Mouse (Mus musculus) kidney, postnatal 25 days (tissue): Measurements from ENCODE around the gene Cntnap5c.

Experiments used
- DNase-seq, 2 experiments: peaks; one replicate each; pipeline ENCODE4 v3.0.0; 2021; ENCODE audit warnings: mixed read lengths in 2 of 2

The Cntnap5c gene

DNA sequence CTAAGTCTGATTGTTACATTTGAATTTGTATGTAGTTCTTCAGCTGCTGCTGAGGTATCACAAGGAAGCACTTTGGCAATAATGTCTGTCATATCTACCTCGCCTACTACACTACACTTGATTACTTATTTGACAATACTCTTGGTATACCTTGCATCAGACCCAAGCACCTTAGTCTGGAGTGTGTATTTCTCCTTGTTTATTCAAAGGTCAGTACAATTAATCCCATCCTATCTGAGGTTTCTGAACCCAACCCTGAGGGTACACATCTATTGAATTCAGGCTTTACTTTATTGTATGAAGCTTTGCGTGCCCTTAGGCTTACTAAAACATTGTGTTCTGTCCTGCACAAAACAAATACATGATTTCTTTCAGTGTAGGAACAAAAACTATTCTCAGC is 235.1 kb downstream of the Cntnap5c start:
- no peak for DNase-seq

DNA sequence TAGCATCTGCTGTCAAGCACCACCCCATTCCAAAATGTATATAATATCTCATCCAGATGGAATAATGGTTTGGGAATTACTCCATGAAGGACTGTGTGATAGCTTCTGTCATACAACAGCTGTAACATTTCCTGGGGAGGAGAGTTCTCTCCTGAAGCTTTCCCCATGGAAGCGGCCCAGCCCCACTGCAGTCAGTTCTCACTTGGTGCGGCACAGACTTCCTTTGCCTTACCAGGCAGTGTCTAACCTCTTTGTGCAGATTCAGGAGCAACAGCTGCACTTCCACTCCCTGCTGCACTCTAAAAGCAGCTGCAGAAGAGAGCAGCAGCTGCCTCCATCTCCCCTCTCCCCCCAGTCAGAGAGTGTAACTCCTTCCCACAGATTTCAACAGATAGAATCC is 271.8 kb downstream of the Cntnap5c start:
- DNase-seq = no peak

DNA sequence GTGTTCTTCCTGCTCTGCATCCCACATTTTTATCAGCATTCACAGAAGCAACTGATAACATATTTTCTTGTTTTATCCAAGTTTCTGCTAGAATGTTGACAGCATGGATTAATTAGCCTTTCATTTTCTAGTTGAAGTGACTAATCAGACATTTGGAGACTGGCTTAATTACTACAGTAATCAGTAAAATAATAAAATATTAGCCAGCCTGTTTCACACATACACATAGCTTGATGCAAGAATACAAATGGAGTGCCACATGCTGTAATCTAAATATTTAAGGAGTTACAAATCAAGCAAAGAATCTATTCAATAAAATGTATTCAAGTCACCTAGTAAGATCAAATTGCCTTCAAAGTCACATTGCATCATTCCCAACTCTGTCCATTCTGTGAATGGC is 275.8 kb downstream of the Cntnap5c start:
- no peak for DNase-seq

DNA sequence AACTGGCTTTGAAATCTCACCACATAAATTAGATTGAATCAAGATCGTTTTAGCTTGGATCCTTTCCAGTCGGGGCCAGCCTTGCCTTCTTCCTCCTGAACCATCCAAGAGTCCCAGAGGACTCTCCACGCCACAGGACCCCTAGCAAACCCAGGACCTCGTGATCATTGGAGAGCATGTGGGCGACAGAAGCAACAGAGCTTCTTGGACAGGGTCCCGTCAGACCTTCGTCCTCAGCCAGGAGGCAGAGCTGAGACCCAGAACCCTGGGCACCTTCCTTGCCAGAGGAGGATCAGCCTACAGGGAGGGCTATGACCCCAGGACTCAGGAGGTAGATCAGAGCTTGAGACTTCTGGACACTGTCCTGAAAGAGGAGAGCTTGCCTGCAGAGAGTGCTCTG is 300.5 kb downstream of the Cntnap5c start:
- DNase-seq = no peak

DNA sequence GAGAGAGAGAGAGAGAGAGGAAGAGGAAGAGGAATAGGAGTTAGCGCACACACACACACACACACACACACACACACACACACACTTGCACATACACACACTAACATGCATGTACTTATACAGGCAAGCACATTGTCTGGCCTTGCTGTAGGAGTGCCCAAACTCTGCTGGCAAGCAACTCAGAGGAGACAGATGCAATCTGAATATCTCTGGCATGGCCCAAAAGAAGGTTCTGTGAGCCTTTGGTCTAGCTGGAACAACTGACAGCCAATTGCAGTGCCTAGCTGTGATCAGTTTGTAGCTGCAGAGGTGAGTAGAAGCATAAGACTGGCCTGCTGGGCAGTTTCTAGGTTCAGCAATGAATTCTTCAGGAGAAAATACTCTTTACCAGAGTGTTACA is 313.3 kb downstream of the Cntnap5c start:
- DNase-seq = no peak

DNA sequence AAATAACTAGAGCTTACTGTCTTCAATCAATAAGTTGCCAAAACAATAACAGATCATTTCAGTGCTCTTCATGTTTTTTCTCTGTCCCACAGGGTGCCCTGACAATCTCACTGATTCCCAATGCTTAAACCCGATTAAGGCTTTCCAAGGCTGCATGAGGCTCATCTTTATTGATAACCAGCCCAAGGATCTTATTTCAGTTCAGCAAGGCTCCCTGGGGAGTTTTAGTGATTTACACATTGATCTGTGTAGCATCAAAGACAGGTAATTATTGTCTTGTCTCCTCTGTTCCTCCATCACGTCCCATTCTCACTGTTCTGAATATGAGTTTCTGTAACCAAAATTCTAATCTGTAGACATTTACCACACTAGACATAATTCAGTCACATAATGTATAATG is 335.1 kb downstream of the Cntnap5c start:
- DNase-seq = no peak

DNA sequence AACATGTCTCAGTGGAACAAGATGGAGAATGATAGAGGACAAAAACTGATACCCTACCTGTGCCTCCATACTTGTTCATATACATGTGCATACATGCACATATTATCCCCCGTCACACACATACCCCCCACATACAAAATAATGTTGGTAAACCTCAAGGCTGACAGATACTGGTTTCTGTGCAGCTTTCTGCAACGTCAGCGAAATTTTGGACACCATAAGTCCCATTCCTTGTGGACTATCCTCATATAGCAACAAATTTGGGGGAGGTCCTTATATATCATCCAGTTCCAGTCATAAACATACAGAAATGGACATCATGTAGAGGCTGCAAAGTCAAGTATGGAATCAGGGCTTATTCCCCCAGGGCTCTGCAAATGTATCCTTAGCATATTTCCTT is 338.5 kb downstream of the Cntnap5c start:
- DNase-seq = no peak

DNA sequence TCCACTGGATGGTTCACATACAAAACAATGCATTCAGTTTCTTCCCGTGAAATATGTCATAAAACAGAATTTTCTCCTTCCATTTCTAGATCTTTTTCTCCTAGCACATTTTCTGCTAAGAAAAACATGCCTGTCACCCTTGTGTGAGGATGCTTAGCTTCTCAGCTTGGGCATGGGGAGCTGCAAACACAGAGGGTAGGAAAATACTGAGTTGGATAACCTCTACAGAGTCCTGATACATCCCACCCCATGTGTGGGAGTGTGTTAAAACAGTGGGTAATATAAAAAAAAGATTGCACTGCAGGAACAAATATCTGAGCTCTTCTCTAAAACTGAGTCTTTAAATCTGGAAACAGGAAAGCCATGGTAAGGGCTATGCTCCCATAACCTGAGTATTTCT is 339.0 kb downstream of the Cntnap5c start:
- DNase-seq = no peak

DNA sequence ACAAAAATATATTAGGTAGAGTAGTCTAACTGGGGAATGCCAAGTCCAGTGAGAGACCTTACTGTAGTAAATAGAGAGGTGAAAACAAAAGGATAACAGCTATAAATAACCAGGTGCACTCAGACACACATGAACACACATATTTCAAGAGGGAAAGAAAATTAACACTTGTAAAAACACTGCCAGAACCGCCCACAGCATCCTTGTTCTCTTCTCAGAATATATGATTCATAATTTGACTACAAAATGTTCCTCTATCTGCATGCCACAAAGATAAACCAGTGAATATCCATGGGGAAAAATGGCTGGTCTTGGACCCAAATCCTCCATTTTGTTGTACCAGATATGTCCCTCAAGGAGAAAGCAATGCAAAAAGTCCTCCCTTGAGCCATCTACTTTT is 417.8 kb downstream of the Cntnap5c start:
- no peak for DNase-seq

DNA sequence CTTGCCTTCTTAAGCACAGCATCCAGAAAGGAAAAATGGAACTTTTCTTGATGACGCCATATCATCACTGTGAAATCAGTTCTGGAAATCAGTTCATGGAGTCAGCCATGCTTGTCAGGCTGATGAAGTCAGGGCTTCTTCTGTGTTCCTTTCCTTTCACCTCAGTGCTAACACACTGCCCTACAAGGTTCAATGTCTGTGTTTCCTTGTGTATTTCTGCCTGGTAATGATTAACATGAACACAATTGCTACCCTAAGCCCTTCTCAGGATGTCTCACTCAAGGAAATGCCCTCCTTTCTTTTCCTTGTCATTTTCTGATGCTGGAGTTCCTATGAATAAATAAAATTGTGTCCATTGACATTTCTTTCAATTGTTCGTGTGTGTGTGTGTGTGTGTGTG is 431.8 kb downstream of the Cntnap5c start:
- DNase-seq = no peak

DNA sequence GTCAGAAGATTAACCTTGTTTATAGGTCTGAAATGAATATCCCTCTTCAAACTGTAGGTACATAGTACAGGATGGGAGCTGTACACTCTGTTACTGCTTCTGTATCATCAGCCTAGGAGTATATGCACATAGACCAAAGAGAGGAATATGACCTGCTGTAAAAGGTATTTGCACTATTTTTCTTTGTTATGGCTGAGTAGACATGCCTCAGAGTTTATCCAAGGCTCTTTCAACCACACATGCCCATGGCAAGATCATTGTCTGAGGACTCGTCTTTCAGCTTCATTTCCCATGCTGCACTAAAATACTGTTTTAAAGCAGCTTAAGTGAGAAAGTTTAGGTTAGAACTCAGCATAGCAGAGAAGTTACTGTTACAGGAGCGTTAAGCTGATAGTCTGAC is 498.7 kb downstream of the Cntnap5c start:
- DNase-seq = no peak

DNA sequence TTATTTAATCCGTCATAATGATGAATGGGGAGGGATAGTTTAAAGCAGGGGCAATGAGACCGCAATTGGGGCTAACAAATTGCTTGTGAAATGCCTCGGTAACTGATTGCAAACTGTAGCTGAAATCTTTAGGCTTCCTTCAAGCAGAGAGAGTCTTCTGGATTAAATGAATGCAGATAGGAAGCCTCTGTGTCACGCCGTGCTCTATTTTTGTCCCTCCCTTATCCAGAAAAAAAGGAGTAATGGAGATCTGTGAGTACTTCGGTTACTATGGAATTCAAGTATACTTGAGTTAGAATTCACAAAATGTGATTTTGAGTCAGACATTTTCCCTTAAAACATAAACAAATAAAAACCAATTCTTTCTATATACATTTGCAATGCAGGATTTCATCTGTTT is 581.9 kb downstream of the Cntnap5c start:
- no peak for DNase-seq

DNA sequence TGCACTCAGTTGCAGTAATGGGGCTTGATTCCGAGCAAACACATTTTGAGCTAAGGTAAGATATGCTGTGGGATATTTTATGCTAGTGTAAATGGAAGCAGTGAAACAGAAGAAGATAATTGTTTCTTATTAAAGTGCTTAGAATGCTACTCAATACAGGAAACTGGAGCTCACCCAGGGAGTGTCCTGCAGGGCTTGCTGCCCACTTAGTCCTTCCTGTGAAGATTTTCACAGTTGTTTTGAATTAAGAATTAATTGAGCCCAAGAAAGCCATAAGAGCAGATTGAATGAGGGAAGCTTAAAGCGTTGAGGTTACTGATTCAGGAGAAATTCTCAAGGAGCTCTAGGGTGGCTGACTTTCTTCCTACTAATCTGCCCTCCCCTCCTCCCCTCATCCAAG is 586.9 kb downstream of the Cntnap5c start:
- no peak for DNase-seq

DNA sequence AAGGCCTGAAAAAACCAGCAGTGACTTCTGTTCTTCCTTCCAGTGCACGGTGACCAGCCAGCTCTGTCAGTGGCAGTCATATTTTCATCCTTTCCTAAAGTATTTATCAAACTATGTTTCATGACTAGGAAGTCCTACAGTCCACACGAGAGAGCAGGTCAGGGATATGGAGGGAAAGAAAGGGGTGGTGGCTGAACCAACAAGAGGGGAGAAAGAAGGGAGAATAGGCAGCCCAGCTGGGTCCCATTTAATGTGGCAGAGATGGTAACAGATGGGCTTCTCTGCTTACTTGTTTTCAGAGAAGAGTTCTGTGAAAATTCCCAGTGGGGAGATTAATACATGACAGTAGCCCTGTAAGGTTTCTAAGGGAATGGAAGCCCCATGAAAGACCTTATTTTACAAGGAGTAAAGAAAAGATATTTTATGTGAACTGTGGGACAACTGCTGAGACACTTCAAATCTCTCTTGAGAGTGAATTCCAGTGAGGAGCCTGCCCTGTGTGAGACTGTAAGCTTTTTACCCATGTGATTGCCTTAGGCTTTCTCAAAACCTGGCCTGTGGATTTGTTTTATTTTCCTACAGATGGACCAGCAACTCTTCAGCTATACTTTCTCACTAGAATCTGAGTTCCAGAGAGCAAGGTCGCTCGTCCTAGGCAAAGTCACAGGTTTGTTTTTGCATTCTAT is 594.4 kb downstream of the Cntnap5c start:
- no peak for DNase-seq

DNA sequence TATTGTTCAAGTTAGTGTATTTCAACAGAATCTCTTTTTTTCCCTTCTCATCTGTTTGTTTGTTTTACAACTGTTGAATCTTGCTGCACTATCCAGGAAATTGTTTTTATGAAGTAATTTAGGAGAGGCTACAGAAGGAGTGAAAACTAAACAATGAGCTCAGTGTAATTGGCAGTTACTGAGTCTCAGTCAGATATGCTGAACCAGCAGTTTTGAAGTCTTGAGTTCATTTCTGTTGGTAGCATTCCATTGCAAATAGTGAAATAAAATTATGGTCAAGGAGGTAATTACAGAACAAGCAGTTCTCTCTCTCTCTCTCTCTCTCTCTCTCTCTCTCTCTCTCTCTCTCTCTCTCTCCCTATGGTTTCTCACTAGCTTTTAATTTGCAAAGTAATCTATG is 600.7 kb downstream of the Cntnap5c start:
- DNase-seq = no peak

DNA sequence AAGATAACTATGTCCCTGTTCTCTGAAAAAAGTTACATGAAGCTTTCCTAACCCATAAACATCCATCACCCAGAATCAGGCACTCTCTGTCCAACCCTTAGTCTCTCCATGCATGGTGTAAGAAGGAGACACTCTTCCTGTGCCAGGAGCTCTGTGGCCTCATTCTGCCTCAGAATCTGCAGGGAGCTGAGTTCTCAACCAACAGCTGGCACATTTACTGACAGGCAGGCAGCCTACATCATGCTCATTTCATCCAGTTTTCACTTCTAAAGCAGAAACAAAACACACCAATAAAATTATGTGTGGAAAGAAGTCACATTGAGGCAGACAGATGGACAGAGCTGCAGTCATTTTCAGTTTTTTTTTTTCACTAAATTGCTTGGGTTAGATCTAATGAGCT is 638.4 kb downstream of the Cntnap5c start:
- no peak for DNase-seq

DNA sequence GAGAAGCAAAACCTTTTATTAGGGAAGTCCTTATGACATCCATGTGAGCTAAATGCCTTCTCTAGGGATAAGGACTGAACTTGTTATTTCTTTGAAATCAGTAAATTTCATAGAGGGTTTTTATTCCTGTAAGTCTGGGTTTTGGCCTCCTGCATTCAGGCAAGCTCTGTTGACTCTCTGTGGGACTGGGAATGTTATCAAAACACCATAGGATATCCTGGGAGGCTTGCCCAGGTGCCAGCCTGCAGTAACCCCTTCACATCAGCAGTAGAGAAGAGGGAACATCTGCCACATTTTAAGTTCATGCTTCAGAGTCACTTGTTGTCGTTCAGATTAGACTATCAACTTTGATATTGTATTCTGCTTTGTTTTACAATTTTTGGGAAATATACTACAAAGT is 639.4 kb downstream of the Cntnap5c start:
- no peak for DNase-seq

DNA sequence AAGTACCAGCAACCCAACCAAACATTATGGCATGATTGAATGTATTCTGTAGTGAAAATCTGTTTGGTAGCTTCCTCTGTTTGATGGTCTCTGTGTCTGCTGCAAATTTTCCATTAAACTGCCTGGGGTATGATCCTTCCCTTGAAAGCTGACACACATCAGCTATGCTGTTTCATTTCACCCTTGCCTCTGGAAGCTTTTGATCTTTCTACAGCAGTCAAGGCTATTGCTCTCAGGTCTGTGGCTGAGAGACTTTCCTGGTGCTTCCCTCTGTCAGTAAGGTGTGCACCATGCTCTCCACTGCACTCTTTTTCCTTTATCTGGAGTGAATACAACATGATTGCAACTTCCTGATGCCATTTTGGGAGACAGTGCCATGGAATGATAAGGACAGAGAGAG is 668.1 kb downstream of the Cntnap5c start:
- no peak for DNase-seq
